Mouse (Mus musculus) frontal cortex, postnatal 25 days (tissue): ENCODE measurements at regions not wholly inside any gene's neighbourhood (a gene's known extent, or its start where the extent isn't known, plus 50 kb on each side); places are given as distances from the start of the nearest gene placed in this dataset.

Experiments used
- DNase-seq, 2 experiments: peaks; one replicate each; pipeline ENCODE4 v3.0.0; 2022; ENCODE audit warnings: low spot score in 2 of 2

- no peak for DNase-seq
These were observed 57.3 kb downstream of the Edn1 start for GRCm38 (mm10) chr13:42358588-42358987.

- DNase-seq = no peak
These were observed 66.6 kb downstream of the Edn1 start for GRCm38 (mm10) chr13:42367655-42368554.

GRCm38 (mm10) chr13:42369826-42370225 is 68.5 kb downstream of the Edn1 start:
- DNase-seq = no peak

GRCm38 (mm10) chr13:42372201-42372600 is 70.9 kb downstream of the Edn1 start:
- no peak for DNase-seq

- DNase-seq = no peak
These were observed 72.9 kb downstream of the Edn1 start for GRCm38 (mm10) chr13:42374181-42374596.

GRCm38 (mm10) chr13:42379675-42380074 is 78.4 kb downstream of the Edn1 start:
- DNase-seq = no peak

- DNase-seq = no peak
These were observed 81.8 kb downstream of the Edn1 start for GRCm38 (mm10) chr13:42383099-42383498.

GRCm38 (mm10) chr13:42390389-42390788 is 89.1 kb downstream of the Edn1 start:
- DNase-seq = no peak

GRCm38 (mm10) chr13:42391330-42392005 is 90.2 kb downstream of the Edn1 start:
- DNase-seq = no peak

GRCm38 (mm10) chr13:42392701-42393100 is 91.4 kb downstream of the Edn1 start:
- no peak for DNase-seq

GRCm38 (mm10) chr13:42394572-42394971 is 93.3 kb downstream of the Edn1 start:
- DNase-seq = no peak

GRCm38 (mm10) chr13:42401513-42401912 is 100.2 kb downstream of the Edn1 start:
- no peak for DNase-seq

- peak in 1 of 2 experiments; percentile 26 for DNase-seq
These were observed 102.2 kb downstream of the Edn1 start for GRCm38 (mm10) chr13:42403231-42404020.

- no peak for DNase-seq
These were observed 111.5 kb downstream of the Edn1 start for GRCm38 (mm10) chr13:42412652-42413282.

GRCm38 (mm10) chr13:42446921-42447320 is 145.6 kb downstream of the Edn1 start:
- no peak for DNase-seq

GRCm38 (mm10) chr13:42453665-42454064 is 152.4 kb downstream of the Edn1 start:
- DNase-seq = no peak

- no peak for DNase-seq
These were observed 158.6 kb downstream of the Edn1 start for GRCm38 (mm10) chr13:42459892-42460291.

GRCm38 (mm10) chr13:42478825-42479224 is 177.5 kb downstream of the Edn1 start:
- no peak for DNase-seq

GRCm38 (mm10) chr13:42490956-42491680 is 189.3 kb upstream of the Phactr1 start:
- DNase-seq = no peak

- no peak for DNase-seq
These were observed 186.1 kb upstream of the Phactr1 start for GRCm38 (mm10) chr13:42494371-42494770.

- no peak for DNase-seq
These were observed 182.1 kb upstream of the Phactr1 start for GRCm38 (mm10) chr13:42498351-42498750.
